Mouse (Mus musculus) kidney, adult 11 months (tissue): Measurements from ENCODE around the gene Gm9195.

Source experiments
- DNase-seq: peaks from one replicate; pipeline ENCODE4 v3.0.0; 2022

Gene Gm9195

DNA sequence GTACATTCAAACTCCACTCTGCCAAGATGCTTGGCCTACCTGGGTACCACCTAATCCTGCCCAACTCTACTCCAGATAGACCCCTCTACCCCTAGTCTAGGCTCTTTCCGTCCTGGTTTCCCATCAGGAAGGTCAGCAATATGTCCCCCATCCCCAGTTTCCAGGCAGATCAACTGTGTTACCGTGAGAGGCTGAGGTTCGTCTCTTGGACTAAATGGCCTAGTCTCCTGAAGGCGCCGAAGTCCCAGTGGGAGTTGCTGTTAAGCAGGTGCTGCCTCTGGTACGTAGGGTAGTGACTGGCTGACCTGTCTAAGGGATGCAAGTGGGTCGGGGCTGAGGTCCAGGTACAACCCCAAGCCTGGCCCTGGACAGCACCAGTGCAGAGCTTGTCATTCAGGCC, 50.7 kb downstream of the Gm9195 start:
- no peak for DNase-seq

- no peak for DNase-seq
Observed at GRCm38 (mm10) chr14:72440436-72440835, 51.2 kb downstream of the Gm9195 start.

DNA sequence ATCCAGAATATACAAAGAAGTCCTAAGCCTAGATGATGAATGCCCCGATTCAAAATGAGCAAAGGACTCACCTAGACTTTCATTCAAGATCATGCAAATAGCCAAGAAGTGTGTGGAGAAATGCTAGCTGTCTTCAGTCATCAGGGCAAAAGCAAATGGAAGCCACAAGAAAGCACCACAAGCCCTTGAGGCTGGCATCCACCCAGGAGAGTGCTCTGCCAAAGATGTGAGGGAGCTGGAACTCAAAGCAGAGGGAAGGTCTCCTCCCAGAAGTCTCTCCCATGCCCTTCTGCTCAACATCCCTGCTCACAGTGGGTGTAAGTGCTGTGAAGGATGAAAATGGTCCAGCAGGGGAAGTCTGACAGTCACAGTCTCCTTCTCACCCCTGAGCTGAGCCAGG, 52.7 kb downstream of the Gm9195 start:
- no peak for DNase-seq

GRCm38 (mm10) chr14:72389696-72390095, 101.9 kb downstream of the Gm9195 start:
- peak; percentile 43 for DNase-seq

GRCm38 (mm10) chr14:72389288-72389687, 102.3 kb downstream of the Gm9195 start:
- no peak for DNase-seq

- DNase-seq = no peak
Observed at GRCm38 (mm10) chr14:72377224-72377623, 114.4 kb downstream of the Gm9195 start.
